Mouse (Mus musculus): ENCODE measurements around the gene Zbtb2.

Gene Zbtb2

GRCm38 (mm10) chr10:4325562-4325961 lies 62.3 kb downstream of the Zbtb2 start:
- no peak for DNase-seq

- no peak for DNase-seq
Observed at GRCm38 (mm10) chr10:4323885-4324284, 64.0 kb downstream of the Zbtb2 start.
